Mouse (Mus musculus) gastrocnemius, postnatal 4 days (tissue): ENCODE data around the gene Tm6sf2. TPM values are rescaled to one million over a fixed set of nuclear protein-coding genes. Genes with fewer than 3 reads are reported as not detected.

Source experiments
- DNase-seq, 2 experiments: peaks; one replicate each; pipeline ENCODE4 v3.0.0; 2021 to 2022; ENCODE audit warnings: low spot score in 2 of 2, mixed read lengths in 2 of 2
- total RNA-seq, 2 experiments: library from RNA; stranded (reverse); gene quantifications; 2 replicates each; pipeline ENCODE4 v1.2.3; 2021

Tm6sf2 gene
- total RNA-seq, 2 experiments from 2014 or later, result 0.54 to 0.67 TPM

GRCm38 (mm10) chr8:70087836-70088650 is 15.3 kb downstream of the Tm6sf2 start:
- no peak for DNase-seq

GRCm38 (mm10) chr8:70089296-70089960 is 16.7 kb downstream of the Tm6sf2 start:
- DNase-seq, result no peak

GRCm38 (mm10) chr8:70092786-70093185 is 20.1 kb downstream of the Tm6sf2 start:
- no peak for DNase-seq

- no peak for DNase-seq
These were observed 26.6 kb downstream of the Tm6sf2 start for GRCm38 (mm10) chr8:70099276-70099675.

GRCm38 (mm10) chr8:70100241-70100640 is 27.5 kb downstream of the Tm6sf2 start:
- no peak for DNase-seq

- no peak for DNase-seq
These were observed 31.8 kb downstream of the Tm6sf2 start for GRCm38 (mm10) chr8:70104506-70104905.

GRCm38 (mm10) chr8:70104922-70105321 is 32.2 kb downstream of the Tm6sf2 start:
- DNase-seq, result no peak

- DNase-seq, result no peak
These were observed 37.7 kb downstream of the Tm6sf2 start for GRCm38 (mm10) chr8:70110451-70110850.

- DNase-seq, result no peak
These were observed 38.6 kb downstream of the Tm6sf2 start for GRCm38 (mm10) chr8:70111192-70111795.

- DNase-seq, result no peak
These were observed 39.8 kb downstream of the Tm6sf2 start for GRCm38 (mm10) chr8:70112401-70113016.

GRCm38 (mm10) chr8:70114488-70114887 is 41.8 kb downstream of the Tm6sf2 start:
- DNase-seq, result no peak

- DNase-seq, result no peak
These were observed 42.2 kb downstream of the Tm6sf2 start for GRCm38 (mm10) chr8:70114892-70115291.

- DNase-seq, result peak in 1 of 2 experiments; percentile 32
These were observed 44.9 kb downstream of the Tm6sf2 start for GRCm38 (mm10) chr8:70117611-70118010.

GRCm38 (mm10) chr8:70118726-70119700 is 46.3 kb downstream of the Tm6sf2 start:
- DNase-seq, result no peak

GRCm38 (mm10) chr8:70120667-70121066 is 47.9 kb downstream of the Tm6sf2 start, which contains the start of gene Ncan:
Gene Ncan (minus strand): TSS chr8:70120873.
- DNase-seq, result peak in 1 of 2 experiments; percentile 42

GRCm38 (mm10) chr8:70122863-70123262 is 50.1 kb downstream of the Tm6sf2 start:
- DNase-seq, result no peak

- no peak for DNase-seq
These were observed 52.3 kb downstream of the Tm6sf2 start for GRCm38 (mm10) chr8:70124992-70125391.

GRCm38 (mm10) chr8:70128435-70128834 is 55.7 kb downstream of the Tm6sf2 start:
- peak in 1 of 2 experiments; percentile 53 for DNase-seq

GRCm38 (mm10) chr8:70129309-70129952 is 56.7 kb downstream of the Tm6sf2 start:
- DNase-seq, result peak; percentile 26 to 52
